Mouse (Mus musculus): ENCODE measurements around the gene Slc25a25. TPM values are rescaled to one million over a fixed set of nuclear protein-coding genes. Genes with fewer than 3 reads are reported as not detected.

Slc25a25 gene
- total RNA-seq, 4 experiments from 2014 or later = 48.5 to 113 (median 60.4) TPM

GRCm38 (mm10) chr2:32407144-32407824 lies 44.0 kb downstream of the Slc25a25 start:
- DNase-seq (ENCODE audit: low spot score in 2 of 2) = no peak

- DNase-seq (ENCODE audit: low spot score in 2 of 2) = peak; percentile 89 to 93
Measured at GRCm38 (mm10) chr2:32404663-32405062, 46.6 kb downstream of the Slc25a25 start.

GRCm38 (mm10) chr2:32396695-32397094 lies 54.5 kb downstream of the Slc25a25 start:
- DNase-seq (ENCODE audit: low spot score in 2 of 2) = no peak

- peak; percentile 83 to 84 for DNase-seq (ENCODE audit: low spot score in 2 of 2)
Measured at GRCm38 (mm10) chr2:32395946-32396621, 55.2 kb downstream of the Slc25a25 start.

- DNase-seq (ENCODE audit: low spot score in 2 of 2) = peak; percentile 86 to 88
Measured at GRCm38 (mm10) chr2:32395484-32395945, 55.7 kb downstream of the Slc25a25 start, which contains the start of gene Ptges2. Gene Ptges2 (plus strand): TSS chr2:32395896.

GRCm38 (mm10) chr2:32394973-32395372 lies 56.3 kb downstream of the Slc25a25 start:
- no peak for DNase-seq (ENCODE audit: low spot score in 2 of 2)

- no peak for DNase-seq (ENCODE audit: low spot score in 2 of 2)
Measured at GRCm38 (mm10) chr2:32392063-32392462, 59.2 kb downstream of the Slc25a25 start.

GRCm38 (mm10) chr2:32390871-32391270 lies 60.4 kb downstream of the Slc25a25 start:
- DNase-seq (ENCODE audit: low spot score in 2 of 2) = no peak

GRCm38 (mm10) chr2:32389157-32389556 lies 62.1 kb downstream of the Slc25a25 start:
- no peak for DNase-seq (ENCODE audit: low spot score in 2 of 2)

GRCm38 (mm10) chr2:32387706-32388490 lies 63.3 kb downstream of the Slc25a25 start, which contains the start of gene Lcn2:
Gene Lcn2 (minus strand): TSS chr2:32388252.
- DNase-seq (ENCODE audit: low spot score in 2 of 2) = no peak

- no peak for DNase-seq (ENCODE audit: low spot score in 2 of 2)
Measured at GRCm38 (mm10) chr2:32382689-32383088, 68.6 kb downstream of the Slc25a25 start.

- DNase-seq (ENCODE audit: low spot score in 2 of 2) = peak; percentile 90 to 94
Measured at GRCm38 (mm10) chr2:32381775-32382223, 69.4 kb downstream of the Slc25a25 start, which contains the start of gene 1110008P14Rik. Gene 1110008P14Rik (minus strand): TSS chr2:32381938.

- DNase-seq (ENCODE audit: low spot score in 2 of 2) = no peak
Measured at GRCm38 (mm10) chr2:32381141-32381774, 70.0 kb downstream of the Slc25a25 start.

- no peak for DNase-seq (ENCODE audit: low spot score in 2 of 2)
Measured at GRCm38 (mm10) chr2:32380001-32380500, 71.2 kb downstream of the Slc25a25 start.

GRCm38 (mm10) chr2:32376963-32377362 lies 74.3 kb downstream of the Slc25a25 start:
- DNase-seq (ENCODE audit: low spot score in 2 of 2) = no peak

- DNase-seq (ENCODE audit: low spot score in 2 of 2) = no peak
Measured at GRCm38 (mm10) chr2:32375317-32375940, 75.8 kb downstream of the Slc25a25 start.

GRCm38 (mm10) chr2:32374191-32374590 lies 77.1 kb downstream of the Slc25a25 start:
- DNase-seq (ENCODE audit: low spot score in 2 of 2) = peak; percentile 61 to 79

- DNase-seq (ENCODE audit: low spot score in 2 of 2) = no peak
Measured at GRCm38 (mm10) chr2:32367315-32367714, 83.9 kb downstream of the Slc25a25 start.
